Comparison of ENCODE assay signal across 18 mouse cellular contexts in the genomic region with DNA sequence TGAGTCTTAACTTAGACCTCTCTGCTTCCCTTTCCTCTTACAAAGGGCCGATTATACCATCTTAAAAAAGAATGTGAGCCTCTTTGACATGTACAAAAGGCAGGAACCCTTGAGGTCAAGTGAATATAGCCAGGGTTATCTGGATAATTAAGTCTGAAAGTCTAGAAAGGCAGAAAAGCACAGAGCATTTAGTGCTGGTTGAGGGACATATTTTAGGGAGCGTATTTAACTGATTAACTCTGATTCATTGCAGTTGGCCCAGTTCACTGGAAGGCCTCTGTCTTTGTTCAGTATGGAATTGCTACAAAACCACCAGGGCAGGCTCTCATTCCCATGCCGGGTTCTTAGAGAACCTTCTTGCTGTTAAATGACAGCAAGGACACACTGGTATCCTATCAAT. TPM values are rescaled to one million over a fixed set of nuclear protein-coding genes. Genes with fewer than 3 reads are reported as not detected.
A peak's percentile ranks its signal among the peaks of the same experiment; 100 is the strongest.
DNase-seq lines count a peak whose midpoint lies in the region; ATAC-seq lines count a peak whose summit lies in the region.
"Had no signal": no experiment of that assay in that cellular context is flagged by ENCODE, and none has a peak within 500 bp of the region (broad histone marks: within the 10 kb centered on the region; RNA-seq: fewer than 3 reads in every experiment).

No protein-coding gene starts in this region.

- no peaks in the 10 kb centered on the region for H3K27me3 ChIP-seq in heart, embryonic 12.5 days (replicated peaks)
- 0 out of 2 replicates have a peak, but pooled peaks cover 10% of the 10 kb centered on the region for H3K27me3 ChIP-seq in midbrain, embryonic 10.5 days (ENCODE audit: low read depth, poor library complexity, severe bottlenecking)
- H3K27me3 ChIP-seq in midbrain, embryonic 15.5 days (replicated peaks) = no peaks in the 10 kb centered on the region
- H3K27me3 ChIP-seq in embryonic facial prominence, embryonic 10.5 days (replicated peaks; ENCODE audit: low read depth, poor library complexity, severe bottlenecking) = no peaks in the 10 kb centered on the region
- H3K27me3 ChIP-seq: forebrain, embryonic 12.5 days; hindbrain, embryonic 13.5 days; liver, embryonic 13.5 days had no signal

- no peaks in the 10 kb centered on the region for H3K9me3 ChIP-seq in heart, embryonic 12.5 days (replicated peaks)
- no peaks in the 10 kb centered on the region for H3K9me3 ChIP-seq in midbrain, embryonic 10.5 days (replicated peaks)
- H3K9me3 ChIP-seq in midbrain, embryonic 15.5 days = no peaks in the 10 kb centered on the region
- no peaks in the 10 kb centered on the region for H3K9me3 ChIP-seq in embryonic facial prominence, embryonic 10.5 days
- H3K9me3 ChIP-seq: forebrain, embryonic 12.5 days; G1E; hindbrain, embryonic 13.5 days; liver, embryonic 13.5 days had no signal

- no peak for DNase-seq in heart, postnatal 25 days (ENCODE audit: low spot score)
- no peak for DNase-seq in midbrain, embryonic 10.5 days (ENCODE audit: low spot score)
- peak; percentile 36 for DNase-seq in embryonic facial prominence, embryonic 10.5 days (ENCODE audit: low spot score)
- DNase-seq in retina, embryonic 14.5 days (ENCODE audit: low spot score) = peak; percentile 52
- DNase-seq in ovary, postnatal 14 days (ENCODE audit: low spot score) = no peak
- DNase-seq in B cell, adult 2 months = no peak
- DNase-seq: gastrocnemius, adult 2 months; heart, adult 18-20 months; liver, embryonic 13.5 days; midbrain, embryonic 14.5 days; spleen, adult 18-20 months had no signal

- no peak overlapping the region for H3K4me3 ChIP-seq in heart, embryonic 12.5 days
- H3K4me3 ChIP-seq in midbrain, embryonic 10.5 days = no peak overlapping the region
- no peak overlapping the region for H3K4me3 ChIP-seq in midbrain, embryonic 15.5 days
- H3K4me3 ChIP-seq in embryonic facial prominence, embryonic 10.5 days = no peak overlapping the region
- H3K4me3 ChIP-seq: forebrain, embryonic 12.5 days; gastrocnemius, adult 2 months; hindbrain, embryonic 13.5 days; layer of hippocampus, adult 2 months; liver, embryonic 13.5 days had no signal

- H3K27ac ChIP-seq in heart, embryonic 12.5 days (ENCODE audit: poor library complexity, severe bottlenecking) = peak overlapping the region; percentile 9; the same call in 1 of the 2 replicates
- H3K27ac ChIP-seq in midbrain, embryonic 10.5 days (replicated peaks) = peak overlapping the region; percentile 43; the same call in 1 of the 2 replicates
- H3K27ac ChIP-seq in midbrain, embryonic 15.5 days = no peak overlapping the region
- H3K27ac ChIP-seq in embryonic facial prominence, embryonic 10.5 days (replicated peaks) = peak overlapping the region; percentile 80
- H3K27ac ChIP-seq: forebrain, embryonic 12.5 days; gastrocnemius, adult 2 months; hindbrain, embryonic 13.5 days; layer of hippocampus, adult 2 months; liver, embryonic 13.5 days had no signal

- intact Hi-C loops in heart, postnatal 25 days (cut with DNase I) = no loop called here

- no peaks in the 10 kb centered on the region for H3K36me3 ChIP-seq in heart, embryonic 12.5 days
- H3K36me3 ChIP-seq in midbrain, embryonic 10.5 days = no peaks in the 10 kb centered on the region
- no peaks in the 10 kb centered on the region for H3K36me3 ChIP-seq in midbrain, embryonic 15.5 days (replicated peaks)
- peaks cover 5% of the 10 kb centered on the region; the same call in 1 of the 2 replicates for H3K36me3 ChIP-seq in embryonic facial prominence, embryonic 10.5 days (replicated peaks)
- H3K36me3 ChIP-seq: forebrain, embryonic 12.5 days; G1E; hindbrain, embryonic 13.5 days; liver, embryonic 13.5 days had no signal

- WGBS in heart, embryonic 12.5 days = 25% methylated on average over 3 of the region's 3 CpGs
- whole genome bisulfite sequencing in midbrain, embryonic 10.5 days = 16% methylated on average over 3 of the region's 3 CpGs
- 23% methylated on average over 3 of the region's 3 CpGs for WGBS in midbrain, embryonic 15.5 days
- WGBS in embryonic facial prominence, embryonic 10.5 days = 9% methylated on average over 3 of the region's 3 CpGs

- H3K9ac ChIP-seq in heart, embryonic 12.5 days = no peak overlapping the region
- no peak overlapping the region for H3K9ac ChIP-seq in midbrain, embryonic 15.5 days
- H3K9ac ChIP-seq: forebrain, embryonic 12.5 days; hindbrain, embryonic 13.5 days; liver, embryonic 13.5 days had no signal

- no peak overlapping the region for H3K4me2 ChIP-seq in heart, embryonic 12.5 days
- no peak overlapping the region for H3K4me2 ChIP-seq in midbrain, embryonic 15.5 days
- H3K4me2 ChIP-seq: forebrain, embryonic 12.5 days; hindbrain, embryonic 13.5 days; liver, embryonic 13.5 days had no signal

- no peak for ATAC-seq in heart, embryonic 12.5 days (ENCODE audit: insufficient number of reproducible peaks, low FRiP score)
- no peak for ATAC-seq in midbrain, embryonic 15.5 days (replicated peaks)
- ATAC-seq: intestine, postnatal 0 days had no signal

- peaks cover 35% of the 10 kb centered on the region for H3K4me1 ChIP-seq in heart, embryonic 12.5 days (replicated peaks)
- H3K4me1 ChIP-seq in midbrain, embryonic 10.5 days = peaks cover 48% of the 10 kb centered on the region
- no peaks in the 10 kb centered on the region for H3K4me1 ChIP-seq in midbrain, embryonic 15.5 days
- H3K4me1 ChIP-seq in embryonic facial prominence, embryonic 10.5 days = peaks cover 49% of the 10 kb centered on the region

RNA-seq across cellular contexts. Expression of a gene that starts 36.2 kb away (rescaled TPM):
- polyA plus RNA-seq in heart, embryonic 12.5 days (2016; fragmentation: Nextera tagmentation; extraction: Ambion mirVana) = 17.4 and 19.0 TPM in 2 replicates
- total RNA-seq in heart, postnatal 25 days (2021) = 10 to 100 TPM; 11.8 to 12.7 TPM
- polyA plus RNA-seq in midbrain, embryonic 10.5 days (2016; fragmentation: Nextera tagmentation; extraction: Ambion mirVana) = 17.6 and 18.7 TPM in 2 replicates
- polyA plus RNA-seq in midbrain, embryonic 15.5 days (2015; fragmentation: Nextera tagmentation; extraction: Ambion mirVana) = 50.1 and 51.7 TPM in 2 replicates
- polyA plus RNA-seq in embryonic facial prominence, embryonic 10.5 days (2016; fragmentation: Nextera tagmentation; extraction: Ambion mirVana) = 15.3 and 17.8 TPM in 2 replicates

Comparison
In these comparisons a context has a peak if more than half of its experiments do, and no peak if none do; other contexts are left out.
1. DNase-seq: peak in embryonic facial prominence, embryonic 10.5 days (single experiment) and retina, embryonic 14.5 days (single experiment); none in heart, postnatal 25 days (single experiment), midbrain, embryonic 10.5 days (single experiment), ovary, postnatal 14 days (single experiment) and B cell, adult 2 months (0 of 2).